Mouse (Mus musculus) small intestine, adult 10 weeks (tissue): ENCODE measurements around the gene Vmn2r38. TPM values are rescaled to one million over a fixed set of nuclear protein-coding genes. Genes with fewer than 3 reads are reported as not detected.

Source experiments
- polyA plus RNA-seq: library from polyadenylated mRNA; stranded (reverse); fragments of 350-450 nt; fragmentation: Illumina TruSeq; extraction: RNeasy Lipid Tissue Mini Kit (QIAGEN cat#74804); gene quantifications from one replicate; pipeline ENCODE4 v1.2.3, GENCODE M21; 2014; ENCODE audit warnings: low replicate concordance

Vmn2r38 gene
- not detected for polyA plus RNA-seq

DNA sequence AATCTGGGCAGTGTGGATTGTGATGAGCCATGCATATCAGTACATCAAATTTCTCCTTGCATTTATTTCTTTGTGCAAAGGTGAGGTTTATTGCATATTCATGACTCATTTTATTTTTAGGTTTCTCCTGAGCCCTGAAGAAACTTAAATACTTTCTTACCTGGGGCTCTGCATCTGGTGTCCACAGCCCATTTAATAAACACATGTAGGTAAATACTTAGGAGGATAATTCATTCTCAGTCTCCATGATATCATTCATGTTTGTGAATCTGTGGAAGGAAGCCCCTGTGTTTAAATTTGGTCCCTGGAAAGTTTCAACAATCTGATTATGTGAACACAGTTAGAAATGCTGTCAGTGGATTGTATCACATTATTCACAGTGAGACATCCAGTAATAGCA, at the start of gene Vmn2r38:
Vmn2r38 (minus strand) TSS at position 101 of the 400 bp plus-strand sequence.

GRCm38 (mm10) chr7:9030698-9031097, 67.0 kb downstream of the Vmn2r38 start, which contains the start of gene Vmn2r39:
Gene Vmn2r39, minus strand, starts transcription at chr7:9030798.

Other genes starting within 250 kb of the Vmn2r38 start
- gene Vmn2r40, start 166.4 kb downstream of the Vmn2r38 start, polyA plus RNA-seq = not detected
- not detected for gene Vmn2r39, start 67.1 kb downstream of the Vmn2r38 start, polyA plus RNA-seq
- gene Vmn2r37, start 125.8 kb upstream of the Vmn2r38 start, polyA plus RNA-seq = not detected